Mouse (Mus musculus) C2C12 (cell line): Measurements from ENCODE around the gene Gdpd1. TPM values are rescaled to one million over a fixed set of nuclear protein-coding genes. Genes with fewer than 3 reads are reported as not detected.
"Not testable (repeated sequence)": the region's sequence is repeated elsewhere in the genome, so short reads cannot be mapped to it uniquely, and the experiment has no call there.

Source experiments
- H3K27me3 ChIP-seq: one replicate; pipeline ENCODE4 v1.6.1; 2011; ENCODE audit not compliant: control insufficient read depth, insufficient read depth, insufficient read length
- H3K36me3 ChIP-seq: one replicate; pipeline ENCODE4 v1.6.1; 2011; ENCODE audit not compliant: control insufficient read depth, insufficient read depth
- H3K4me3 ChIP-seq: one replicate; pipeline ENCODE4 v1.5.1; 2011; ENCODE audit warnings: mild to moderate bottlenecking, control low read depth; ENCODE audit not compliant: poor library complexity, insufficient read depth, severe bottlenecking
- H3K79me2 ChIP-seq: one replicate; pipeline ENCODE4 v1.6.1; 2011; ENCODE audit not compliant: control insufficient read depth, insufficient read depth
- H3K79me3 ChIP-seq: one replicate; pipeline ENCODE4 v1.6.1; 2011; ENCODE audit warnings: low read depth, control low read depth
- H3ac ChIP-seq: one replicate; pipeline ENCODE3; 2011; ENCODE audit warnings: low read depth; ENCODE audit not compliant: control insufficient read depth, insufficient read length
- CEBPB ChIP-seq: IDR thresholded peaks from one replicate; pipeline ENCODE4 v1.6.1; 2011; ENCODE audit warnings: low read depth, mild to moderate bottlenecking, control low read depth, moderate library complexity
- CTCF ChIP-seq: IDR thresholded peaks from one replicate; pipeline ENCODE4 v1.5.1; 2011; ENCODE audit not compliant: control insufficient read depth, insufficient read depth, insufficient read length
- FOSL1 ChIP-seq: IDR thresholded peaks from one replicate; pipeline ENCODE4 v1.8.0; 2011; ENCODE audit warnings: mild to moderate bottlenecking, low read length; ENCODE audit not compliant: poor library complexity, insufficient read depth, severe bottlenecking
- MAX ChIP-seq: IDR thresholded peaks from one replicate; pipeline ENCODE4 v1.6.1; 2011; ENCODE audit warnings: mild to moderate bottlenecking, control low read depth
- MYOD1 ChIP-seq: IDR thresholded peaks from one replicate; pipeline ENCODE4 v1.6.1; 2011; ENCODE audit warnings: low read depth; ENCODE audit not compliant: control insufficient read depth, insufficient read length
- MYOG ChIP-seq: IDR thresholded peaks from one replicate; pipeline ENCODE4 v1.6.1; 2011; ENCODE audit not compliant: control insufficient read depth, insufficient read length; ENCODE audit errors: extremely low read depth
- USF1 ChIP-seq: IDR thresholded peaks from one replicate; pipeline ENCODE4 v1.6.1; 2011; ENCODE audit warnings: low read depth, mild to moderate bottlenecking, control low read depth, moderate library complexity
- polyA plus RNA-seq: library from polyadenylated mRNA; unstranded; fragments of >200 nt; fragmentation: generic; extraction: Trizol; gene quantifications from one replicate; pipeline ENCODE4 v1.2.1, GENCODE M21; 2012; ENCODE audit warnings: missing spikeins

Gene Gdpd1
- polyA plus RNA-seq, 1 experiment: 7.7 TPM

- Histone ChIP-seq H3ac (no peak overlapping the region), H3K79me3 (no peaks in the 10 kb centered on the region), H3K4me3 (no peak overlapping the region), H3K27me3 (no peaks in the 10 kb centered on the region), H3K79me2 (no peaks in the 10 kb centered on the region), H3K36me3 (no peaks in the 10 kb centered on the region)
- TF ChIP-seq USF1: peak; percentile 76
- TF ChIP-seq CEBPB: peak; percentile 34
- TF ChIP-seq MYOG: no peak
These were observed 48.5 kb downstream of the Gdpd1 start for GRCm38 (mm10) chr11:87025351-87025750.

- not testable (repeated sequence) for H3K36me3 ChIP-seq, H3K27me3 ChIP-seq, H3ac ChIP-seq, H3K4me3 ChIP-seq, H3K79me3 ChIP-seq, H3K79me2 ChIP-seq
These were observed 50.6 kb downstream of the Gdpd1 start for GRCm38 (mm10) chr11:87023240-87023639.

DNA sequence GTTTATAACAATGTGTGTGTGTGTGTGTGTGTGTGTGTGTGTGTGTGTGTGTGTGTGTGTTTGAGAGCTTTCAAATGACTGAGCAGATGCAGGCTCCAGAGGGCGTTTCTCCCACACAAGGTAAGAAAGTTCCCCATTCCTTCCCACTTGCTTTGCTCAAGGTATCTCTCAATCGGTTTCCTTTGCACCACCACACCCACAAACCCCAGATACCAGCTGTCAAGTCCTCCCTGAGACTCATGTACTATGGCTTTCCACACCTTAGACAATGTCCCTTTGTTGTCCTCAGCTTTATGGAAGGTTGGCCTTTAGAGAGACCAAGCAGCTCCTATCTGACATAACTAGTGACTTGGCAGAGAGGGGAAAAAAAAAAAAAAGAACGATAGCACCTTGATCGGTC is 51.1 kb downstream of the Gdpd1 start:
- Histone ChIP-seq H3ac (no peak overlapping the region), H3K4me3 (no peak overlapping the region), H3K79me3 (no peaks in the 10 kb centered on the region), H3K79me2 (no peaks in the 10 kb centered on the region), H3K36me3 (no peaks in the 10 kb centered on the region), H3K27me3 (no peaks in the 10 kb centered on the region)
- TF ChIP-seq MYOD1 (no peak), MAX (no peak), FOSL1 (no peak), MYOG (no peak), USF1 (no peak), CEBPB (no peak), CTCF (no peak)

GRCm38 (mm10) chr11:87021551-87021950 is 52.3 kb downstream of the Gdpd1 start:
- TF ChIP-seq FOSL1 (no peak), MYOG (no peak), MAX (no peak), MYOD1 (no peak), CTCF (no peak), CEBPB (no peak), USF1 (no peak)
- Histone ChIP-seq H3K4me3 (no peak overlapping the region), H3K36me3 (no peaks in the 10 kb centered on the region), H3ac (no peak overlapping the region), H3K79me3 (no peaks in the 10 kb centered on the region), H3K27me3 (no peaks in the 10 kb centered on the region), H3K79me2 (no peaks in the 10 kb centered on the region)

- no peak overlapping the region for H3ac ChIP-seq
- TF ChIP-seq FOSL1: no peak
- TF ChIP-seq MYOG: no peak
- no peak for TF ChIP-seq MYOD1
- TF ChIP-seq CEBPB: no peak
- TF ChIP-seq CTCF: no peak
- TF ChIP-seq MAX: no peak
- TF ChIP-seq USF1: no peak
These were observed 53.4 kb downstream of the Gdpd1 start for GRCm38 (mm10) chr11:87020449-87020848.

DNA sequence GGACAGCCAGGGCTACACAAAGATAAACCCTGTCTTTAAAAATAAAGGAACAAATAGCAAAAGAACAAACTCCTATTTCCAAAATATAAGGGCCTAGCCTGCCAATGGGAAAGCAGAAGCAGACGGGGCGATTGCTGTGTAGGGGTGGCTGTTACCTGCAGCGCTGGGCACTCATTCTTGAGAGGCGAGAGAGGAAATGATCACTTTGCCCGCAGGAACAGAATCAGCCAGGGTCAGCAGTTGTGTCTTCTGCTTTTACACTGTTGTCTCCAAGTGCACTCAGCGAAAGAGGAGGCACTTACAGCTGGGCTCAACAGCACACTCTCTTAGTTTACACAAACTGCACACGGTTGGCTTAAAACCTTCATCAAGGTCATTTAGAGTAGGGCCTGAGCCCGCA is 54.4 kb downstream of the Gdpd1 start:
- no peak for TF ChIP-seq CTCF
- TF ChIP-seq MAX: no peak
- no peak for TF ChIP-seq FOSL1
- no peak for TF ChIP-seq CEBPB
- TF ChIP-seq MYOG: no peak
- no peaks in the 10 kb centered on the region for H3K36me3 ChIP-seq
- no peak overlapping the region for H3ac ChIP-seq
- H3K4me3 ChIP-seq: no peak overlapping the region
- H3K79me3 ChIP-seq: no peaks in the 10 kb centered on the region
- H3K79me2 ChIP-seq: no peaks in the 10 kb centered on the region
- H3K27me3 ChIP-seq: no peaks in the 10 kb centered on the region

More at GRCm38 (mm10) chr11:87020449-87020848, 53.4 kb downstream of the Gdpd1 start:
- Histone ChIP-seq H3K4me3 (no peak overlapping the region), H3K27me3 (no peaks in the 10 kb centered on the region), H3K79me2 (no peaks in the 10 kb centered on the region), H3K79me3 (no peaks in the 10 kb centered on the region), H3K36me3 (no peaks in the 10 kb centered on the region)

DNA sequence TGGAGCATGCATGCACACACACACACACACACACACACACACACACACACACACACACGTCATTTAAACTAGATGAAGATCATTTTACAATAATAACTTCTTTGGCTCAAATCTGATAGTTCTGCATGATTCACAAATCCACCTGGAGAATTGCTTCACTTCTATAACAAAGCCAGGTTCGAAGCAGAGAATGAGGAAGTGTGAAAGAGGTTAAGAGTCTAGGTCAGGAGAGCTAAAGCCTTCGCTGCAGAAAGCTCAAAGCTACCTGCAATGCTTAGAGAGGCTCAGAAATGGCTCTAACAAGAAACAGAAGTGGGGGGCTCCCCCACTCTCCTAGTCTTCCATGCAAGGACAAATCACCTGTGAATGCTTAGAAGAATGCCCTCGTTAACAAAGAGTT is 55.8 kb downstream of the Gdpd1 start:
- Histone ChIP-seq H3K79me3 (no peaks in the 10 kb centered on the region), H3K79me2 (no peaks in the 10 kb centered on the region), H3ac (no peak overlapping the region), H3K4me3 (no peak overlapping the region), H3K36me3 (no peaks in the 10 kb centered on the region), H3K27me3 (no peaks in the 10 kb centered on the region)
- no peak for TF ChIP-seq MAX
- TF ChIP-seq USF1: no peak
- TF ChIP-seq MYOD1: no peak
- no peak for TF ChIP-seq MYOG
- no peak for TF ChIP-seq CTCF
- TF ChIP-seq CEBPB: no peak
- no peak for TF ChIP-seq FOSL1
